Mouse (Mus musculus) layer of hippocampus, adult 11-12 months (tissue): ENCODE results near the gene Spc25.

Experiments
- DNase-seq: peaks from one replicate; pipeline ENCODE4 v3.0.0; 2022; ENCODE audit warnings: low spot score

Spc25 gene

GRCm38 (mm10) chr2:69205791-69206351, at the start of gene Spc25:
Gene Spc25 (minus strand): TSS chr2:69206194.
- peak; percentile 92 for DNase-seq

DNA sequence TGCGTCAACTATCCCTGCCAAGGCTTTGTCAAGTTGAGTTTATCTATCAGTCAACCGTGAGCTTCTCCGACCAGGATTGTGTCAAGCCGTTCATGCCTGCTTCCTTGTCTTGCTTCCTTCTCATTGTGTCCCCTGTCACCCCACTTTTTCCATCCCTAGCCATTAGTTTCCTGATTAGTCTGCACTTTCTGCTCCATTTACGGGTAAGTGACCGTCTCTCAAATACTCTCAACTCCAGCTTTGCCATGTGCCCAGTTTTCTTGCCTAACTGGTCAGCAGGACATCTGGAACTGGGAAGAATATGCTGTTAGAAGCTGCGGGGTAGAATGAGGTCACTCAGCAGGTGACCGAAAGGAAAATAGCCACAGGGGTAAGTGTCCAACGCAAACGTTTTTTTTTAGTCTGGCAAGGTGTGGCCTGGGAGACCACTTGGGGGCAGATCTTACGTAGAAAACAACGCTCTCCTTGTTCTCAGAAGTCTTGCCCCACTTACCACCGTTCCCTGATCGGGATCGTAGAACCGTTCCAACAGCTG, 42.3 kb upstream of the Spc25 start:
- no peak for DNase-seq

- no peak for DNase-seq
Observed at GRCm38 (mm10) chr2:69247081-69247480, 41.1 kb upstream of the Spc25 start.

DNA sequence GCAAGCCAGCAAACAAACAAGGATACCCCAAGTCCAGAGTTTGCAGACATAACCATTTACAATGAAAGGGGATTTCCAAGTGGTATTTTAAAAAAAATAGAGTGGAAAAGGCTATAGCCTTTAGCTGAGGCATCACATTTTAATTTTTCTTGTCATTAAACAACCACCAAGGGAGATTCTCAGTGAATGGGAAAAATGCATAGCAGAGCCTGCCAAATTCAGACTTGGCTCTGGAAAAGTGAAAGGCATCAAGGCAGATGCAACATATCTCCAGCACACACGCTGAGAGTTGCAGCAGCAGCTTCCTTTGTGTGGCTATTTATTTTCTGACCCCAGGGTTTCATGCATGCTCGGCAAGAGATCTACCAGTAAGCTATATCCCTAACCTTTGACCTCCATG, 38.9 kb upstream of the Spc25 start:
- DNase-seq: no peak

DNA sequence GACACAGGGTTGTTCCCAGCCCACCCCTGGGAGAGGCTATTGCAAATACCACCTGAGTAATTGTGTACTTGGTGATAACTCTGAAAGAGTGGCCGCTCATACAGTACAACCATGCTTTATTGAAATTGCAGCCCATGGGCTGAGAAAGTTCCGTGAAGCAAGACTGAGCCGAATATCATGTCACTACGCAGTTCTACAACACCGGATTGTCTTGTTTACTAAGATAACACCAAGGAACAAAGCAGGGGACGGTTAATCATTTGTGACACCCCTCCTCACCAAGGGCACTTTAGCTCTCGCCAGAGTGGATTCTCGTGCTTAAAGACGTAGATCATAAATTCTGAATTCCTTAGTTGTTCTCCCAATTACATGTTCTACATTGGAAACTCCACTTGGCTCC, 33.3 kb upstream of the Spc25 start:
- no peak for DNase-seq

DNA sequence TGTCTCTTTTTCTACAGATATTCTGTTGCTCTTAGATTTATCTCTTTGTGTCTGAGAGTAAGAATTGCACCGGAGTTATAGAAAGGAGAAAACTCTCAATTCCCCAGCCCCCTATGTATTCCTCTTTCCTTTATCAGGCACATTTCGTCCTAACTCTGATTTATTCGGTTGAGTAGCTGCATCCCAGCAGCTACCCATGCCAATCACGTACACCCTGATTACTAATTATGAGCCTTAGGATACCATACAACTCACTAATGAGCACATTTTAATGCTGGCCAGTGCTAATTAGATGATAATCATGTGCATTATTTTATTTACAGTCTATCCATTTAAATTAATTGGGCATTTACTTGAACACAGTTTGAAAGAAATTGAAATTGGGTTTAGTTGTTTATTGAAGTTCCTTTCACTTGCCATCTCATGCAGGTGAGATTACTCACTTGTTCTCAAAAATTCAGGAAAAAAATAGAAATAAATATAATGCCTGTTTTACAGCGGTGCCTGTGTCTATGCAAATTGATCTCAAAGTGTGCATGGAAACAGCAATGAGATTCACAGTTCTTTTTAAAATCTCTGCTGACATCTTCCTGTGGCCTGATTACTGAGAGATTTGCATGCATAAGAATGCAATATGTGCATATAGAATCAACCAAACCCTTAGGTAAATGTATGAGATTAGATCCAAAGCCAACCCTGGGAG, 29.1 kb upstream of the Spc25 start:
- DNase-seq: no peak

GRCm38 (mm10) chr2:69232101-69232500, 26.1 kb upstream of the Spc25 start:
- no peak for DNase-seq

GRCm38 (mm10) chr2:69230137-69230536, 24.1 kb upstream of the Spc25 start:
- DNase-seq: no peak

DNA sequence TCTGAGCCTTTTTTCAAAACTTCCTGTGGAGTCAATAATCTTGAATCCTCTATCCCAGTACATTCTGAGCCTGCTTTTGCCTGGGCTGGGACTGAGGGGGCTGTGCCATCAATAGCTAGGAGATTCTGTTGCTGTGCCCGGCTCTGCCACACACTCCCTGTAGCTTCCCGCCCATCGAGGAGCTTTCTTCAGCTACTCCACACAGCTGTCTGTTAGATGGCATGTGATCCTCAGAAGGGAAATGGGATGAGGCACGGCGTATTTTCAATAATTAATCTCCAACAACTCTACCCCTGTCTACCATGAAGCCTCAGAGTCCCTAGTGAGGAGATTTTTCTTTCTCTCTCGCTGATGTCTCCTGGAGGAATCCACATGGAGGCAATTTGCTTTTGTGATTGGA, 22.6 kb upstream of the Spc25 start:
- DNase-seq: no peak

- DNase-seq: no peak
Observed at GRCm38 (mm10) chr2:69226876-69227275, 20.9 kb upstream of the Spc25 start.

DNA sequence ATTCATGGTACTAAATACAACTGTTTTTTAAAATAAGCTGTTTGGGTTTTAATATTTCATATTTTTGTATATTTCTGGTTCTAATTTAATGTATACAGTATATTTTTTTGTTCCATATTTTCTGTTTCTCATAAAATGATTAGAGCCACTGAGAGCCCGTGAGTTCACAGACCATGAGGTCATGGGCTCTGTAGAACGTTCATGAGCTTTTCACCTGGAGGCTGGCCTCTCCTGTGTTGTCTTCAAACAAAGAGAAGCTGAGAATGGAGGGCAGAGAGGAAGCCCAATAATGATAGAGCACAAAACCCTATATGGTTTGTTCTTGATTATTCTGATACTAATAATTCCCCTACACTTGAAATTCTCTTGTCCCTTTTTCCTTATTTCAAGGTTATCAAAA, 18.7 kb upstream of the Spc25 start:
- no peak for DNase-seq

GRCm38 (mm10) chr2:69222815-69223214, 16.8 kb upstream of the Spc25 start:
- DNase-seq: no peak

DNA sequence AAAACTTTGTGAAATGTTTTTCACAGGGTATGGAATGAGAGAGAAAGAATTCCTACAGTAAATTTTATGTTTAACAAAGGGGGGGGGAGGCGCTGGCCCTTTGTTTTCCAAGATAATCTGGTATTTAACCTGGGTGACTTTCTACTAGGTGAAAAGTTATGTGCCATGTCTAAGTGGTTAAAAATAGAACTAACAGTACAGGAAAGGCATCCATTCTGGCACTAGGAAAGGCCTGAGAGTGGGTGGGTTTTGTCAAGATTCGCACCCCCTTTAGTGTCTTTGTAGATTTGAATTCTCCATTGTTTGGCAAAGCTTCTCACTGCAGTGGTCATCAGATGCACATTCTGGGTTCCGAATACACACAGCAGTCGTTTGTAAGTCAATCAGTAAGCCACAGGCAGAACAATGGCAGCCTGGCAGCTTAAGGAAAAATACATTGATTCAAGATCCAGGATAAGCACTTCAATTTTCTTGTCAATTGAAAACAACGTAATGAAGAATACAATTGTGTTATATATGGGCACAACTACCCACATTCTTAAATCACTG, 15.9 kb upstream of the Spc25 start:
- DNase-seq: no peak

GRCm38 (mm10) chr2:69215242-69215641, 9.2 kb upstream of the Spc25 start:
- DNase-seq: no peak

DNA sequence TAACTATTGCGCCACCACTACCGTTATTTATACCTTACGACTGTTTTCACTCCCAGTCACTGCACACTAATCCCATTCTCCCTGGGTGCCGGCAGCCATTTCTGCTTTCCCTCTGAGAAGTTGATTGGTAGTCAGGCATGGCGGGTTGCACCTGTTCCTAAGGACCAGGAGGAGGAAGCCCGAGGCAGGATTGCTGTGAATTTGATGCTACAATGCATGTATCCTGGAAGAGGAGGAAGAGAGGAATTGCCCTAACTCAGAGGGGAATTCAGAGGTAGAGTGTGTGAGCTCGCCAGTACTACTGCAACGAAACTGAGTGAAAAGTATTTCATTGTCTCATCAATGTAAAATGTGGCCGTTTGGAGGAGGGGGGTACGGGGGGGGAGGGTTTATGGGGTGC, 6.7 kb upstream of the Spc25 start:
- no peak for DNase-seq

DNA sequence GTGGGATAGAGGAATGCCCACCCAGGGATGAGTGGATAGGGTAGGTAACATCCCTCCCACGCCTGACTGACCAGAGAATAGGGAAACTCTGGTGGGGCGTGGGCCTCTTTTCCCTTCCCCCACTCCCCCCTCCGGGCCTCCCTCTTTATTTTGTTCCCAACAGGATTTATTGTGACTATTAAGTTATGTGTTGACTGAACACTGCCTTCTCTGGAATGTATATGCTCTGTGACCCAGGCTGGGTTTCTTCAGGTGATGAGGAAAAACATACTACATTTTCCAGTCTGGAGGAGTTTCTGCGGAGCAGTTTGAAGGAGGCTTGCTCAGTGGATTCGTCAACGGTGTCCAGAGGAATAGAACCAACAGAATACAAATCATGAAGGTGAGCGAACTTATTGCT, 4.8 kb upstream of the Spc25 start, which contains the start of gene G6pc2:
TSS of gene G6pc2 (plus strand) at position 301 of the 400 bp plus-strand sequence.
- no peak for DNase-seq

DNA sequence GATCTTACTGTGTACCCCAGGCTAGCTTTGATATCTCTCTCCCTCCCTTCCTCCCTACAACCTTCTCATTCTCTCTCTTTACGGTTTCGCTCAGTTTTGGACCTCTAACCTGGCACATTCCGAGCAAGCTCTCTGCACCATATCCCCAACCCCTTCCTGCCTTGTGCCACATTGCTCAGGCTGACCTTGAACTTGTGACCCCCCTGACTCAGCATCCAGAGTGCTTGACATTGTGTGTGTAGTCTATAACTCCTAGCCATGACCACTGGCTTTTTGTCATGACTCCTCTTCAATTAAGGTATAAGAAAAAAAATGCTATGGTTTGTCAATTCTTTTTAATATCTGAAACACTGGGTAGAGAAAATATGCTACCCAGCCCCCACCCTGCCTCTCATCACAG, 3.7 kb upstream of the Spc25 start:
- DNase-seq: no peak

- DNase-seq: no peak
Observed at GRCm38 (mm10) chr2:69206523-69206922, 529 bp upstream of the Spc25 start.

DNA sequence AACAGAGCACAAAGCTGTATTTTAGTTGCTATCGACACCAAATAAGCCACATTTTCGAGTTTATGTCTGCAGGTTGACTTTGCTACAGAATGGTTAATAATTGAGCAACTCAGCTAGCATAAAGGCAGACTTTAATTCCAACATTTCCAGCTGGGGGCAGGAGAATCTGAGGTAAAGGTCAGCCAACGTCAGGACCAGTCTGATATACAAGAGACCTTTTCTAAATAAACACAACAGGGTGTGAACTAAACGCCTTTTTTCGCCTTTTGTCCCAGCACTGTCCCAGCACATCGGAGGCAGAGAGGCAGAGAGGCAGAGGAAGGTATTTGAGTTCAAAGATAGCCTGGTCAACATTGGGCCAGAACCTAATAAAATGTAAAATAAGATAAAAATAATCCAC, 809 bp downstream of the Spc25 start:
- no peak for DNase-seq

- DNase-seq: no peak
Observed at GRCm38 (mm10) chr2:69193555-69193954, 12.4 kb downstream of the Spc25 start.

GRCm38 (mm10) chr2:69191059-69191458, 14.9 kb downstream of the Spc25 start:
- no peak for DNase-seq

DNA sequence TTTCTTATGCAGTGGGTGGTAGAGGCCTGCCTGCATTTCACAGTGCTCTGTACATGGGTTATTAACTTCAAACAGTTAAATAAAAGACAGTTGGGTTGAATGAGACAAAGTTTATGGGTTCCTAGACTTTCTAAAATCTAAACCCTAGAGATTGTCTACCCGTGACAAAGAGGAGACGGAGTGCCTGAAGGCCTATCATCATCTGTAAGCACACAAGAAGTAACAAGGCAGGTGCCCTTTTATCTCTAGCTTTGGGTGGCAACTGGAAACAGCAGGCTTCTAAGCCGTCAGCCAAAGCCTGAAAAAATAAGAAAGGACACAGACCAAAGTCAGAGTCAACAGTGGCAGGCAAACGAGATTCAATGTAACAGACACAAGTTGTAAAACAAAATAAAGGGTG, 16.8 kb downstream of the Spc25 start:
- no peak for DNase-seq

- DNase-seq: peak; percentile 31
Observed at GRCm38 (mm10) chr2:69188732-69189131, 17.3 kb downstream of the Spc25 start.

GRCm38 (mm10) chr2:69187990-69188389, 18.0 kb downstream of the Spc25 start:
- no peak for DNase-seq
